Mouse (Mus musculus) embryonic facial prominence, embryonic 12.5 days (tissue): ENCODE data around the gene Tmem252. TPM values are rescaled to one million over a fixed set of nuclear protein-coding genes. Genes with fewer than 3 reads are reported as not detected.
A peak's percentile ranks its signal among the peaks of the same experiment; 100 is the strongest.

Source experiments
- ATAC-seq: fragments of 200-750 bp; cut with Nextera tagmentation; 2 replicates; pipeline ENCODE4 v1.8.0; 2017; ENCODE audit not compliant: insufficient number of reproducible peaks, insufficient read depth, low FRiP score, low TSS enrichment
- H3K27ac ChIP-seq: fragments of 300-500 bp; sonication (generic); 2 replicates; pipeline ENCODE4 v1.5.1; 2016; ENCODE audit warnings: mild to moderate bottlenecking
- H3K27me3 ChIP-seq: fragments of 300-500 bp; sonication (generic); 2 replicates; pipeline ENCODE4 v1.6.1; 2016; ENCODE audit warnings: mild to moderate bottlenecking, moderate library complexity
- H3K36me3 ChIP-seq: fragments of 300-500 bp; sonication (generic); 2 replicates; pipeline ENCODE4 v1.6.1; 2016; ENCODE audit warnings: mild to moderate bottlenecking
- H3K4me1 ChIP-seq: fragments of 300-500 bp; sonication (generic); 2 replicates; pipeline ENCODE4 v1.6.1; 2016
- H3K4me2 ChIP-seq: fragments of 300-500 bp; sonication (generic); replicated peaks from 2 replicates; pipeline ENCODE4 v1.6.1; 2016; ENCODE audit warnings: mild to moderate bottlenecking, moderate library complexity
- H3K4me3 ChIP-seq: fragments of 300-500 bp; sonication (generic); 2 replicates; pipeline ENCODE4 v1.5.1; 2016; ENCODE audit warnings: mild to moderate bottlenecking
- H3K9ac ChIP-seq: fragments of 300-500 bp; sonication (generic); 2 replicates; pipeline ENCODE4 v1.6.1; 2016; ENCODE audit warnings: mild to moderate bottlenecking, moderate library complexity
- H3K9me3 ChIP-seq: fragments of 300-500 bp; sonication (generic); 2 replicates; pipeline ENCODE4 v1.6.1; 2016; ENCODE audit warnings: mild to moderate bottlenecking, moderate library complexity
- WGBS: fragments of 180-500 bp; shearing (Covaris S2); methylation state at CpG from one replicate; pipeline ENCODE4 v1.1.7; 2016; 5-methylcytosine and 5-hydroxymethylcytosine counted together
- polyA plus RNA-seq: library from polyadenylated mRNA; unstranded; fragments of >200 nt; fragmentation: Nextera tagmentation; extraction: Ambion mirVana; gene quantifications from 2 replicates; pipeline ENCODE4 v1.2.1, GENCODE M21; 2016

Tmem252 gene
- polyA plus RNA-seq, 1 experiment from 2014 or later = 2.4 TPM

DNA sequence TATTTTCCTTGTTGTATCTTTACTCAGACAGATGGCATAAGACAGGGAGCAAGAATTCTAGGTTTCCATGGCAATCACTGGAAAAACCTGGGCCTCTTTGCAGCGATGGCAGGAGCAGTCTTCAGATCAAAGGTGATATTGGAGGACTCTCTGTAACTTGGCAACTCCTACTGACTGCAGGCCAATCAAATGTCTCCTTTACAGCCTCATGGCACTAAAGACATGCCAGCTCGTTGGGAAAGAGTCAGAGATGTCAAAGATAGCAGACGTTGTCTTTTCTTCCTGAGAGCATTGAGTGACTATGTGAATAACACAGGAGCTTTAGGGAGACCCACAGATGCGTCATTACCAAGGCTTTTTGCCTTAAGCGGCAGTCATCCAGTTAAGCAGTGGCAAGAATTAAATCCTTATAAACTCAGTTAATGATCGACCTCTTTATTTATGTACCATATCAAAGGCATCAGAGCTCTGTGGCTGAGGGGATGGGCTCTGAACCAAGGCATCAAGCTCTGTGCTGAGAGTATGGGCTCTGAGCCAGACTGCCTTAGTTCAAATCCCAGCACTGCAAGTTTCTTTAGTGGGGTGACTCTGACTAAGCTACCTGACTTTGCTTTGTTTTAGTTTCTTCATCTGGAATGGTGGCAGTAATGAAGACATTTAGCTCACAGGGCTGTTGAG lies 21.3 kb upstream of the Tmem252 start:
- Histone ChIP-seq H3K4me2 (no peak overlapping the region), H3K27me3 (no peaks in the 10 kb centered on the region), H3K9ac (no peak overlapping the region), H3K36me3 (no peaks in the 10 kb centered on the region), H3K4me1 (peaks cover 3% of the 10 kb centered on the region; the same call in 1 of the 2 replicates), H3K9me3 (no peaks in the 10 kb centered on the region), H3K27ac (no peak overlapping the region), H3K4me3 (no peak overlapping the region)
- ATAC-seq = no peak
- 53% methylated on average over 6 of the region's 6 CpGs for WGBS

DNA sequence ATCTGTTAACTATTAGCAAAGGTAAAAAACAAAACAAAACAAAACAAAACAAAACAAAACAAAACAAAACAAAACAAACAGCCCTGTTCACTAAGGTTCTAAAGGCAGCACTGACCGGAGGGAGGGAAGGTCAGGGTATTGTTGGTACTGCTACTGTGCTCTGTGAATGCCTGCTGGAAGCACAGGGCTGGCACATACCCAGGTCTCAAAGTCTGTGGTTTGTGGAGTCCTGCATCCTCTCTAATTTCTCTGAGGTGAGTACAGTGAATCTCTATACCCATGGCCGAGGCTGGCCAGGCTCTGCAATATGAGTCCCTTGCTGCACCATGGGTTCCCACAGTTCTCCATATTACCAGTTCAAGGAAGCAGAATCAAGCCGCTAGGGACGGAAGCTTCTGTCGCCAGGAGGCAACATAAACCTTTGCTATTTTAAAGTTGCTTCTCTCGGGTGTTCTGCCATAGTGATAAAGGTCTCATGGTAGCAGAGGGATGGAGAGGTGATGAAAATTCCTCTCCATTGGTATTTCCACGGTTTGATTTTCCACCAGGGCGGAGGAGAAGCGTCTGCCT lies 20.5 kb upstream of the Tmem252 start:
- no peak overlapping the region for H3K9ac ChIP-seq
- H3K4me3 ChIP-seq = no peak overlapping the region
- no peak for ATAC-seq
- no peak overlapping the region for H3K4me2 ChIP-seq
- no peaks in the 10 kb centered on the region for H3K9me3 ChIP-seq
- peaks cover 3% of the 10 kb centered on the region; the same call in 1 of the 2 replicates for H3K4me1 ChIP-seq
- no peak overlapping the region for H3K27ac ChIP-seq
- no peaks in the 10 kb centered on the region for H3K36me3 ChIP-seq
- 64% methylated on average over 9 of the region's 9 CpGs for WGBS
- H3K27me3 ChIP-seq = no peaks in the 10 kb centered on the region

DNA sequence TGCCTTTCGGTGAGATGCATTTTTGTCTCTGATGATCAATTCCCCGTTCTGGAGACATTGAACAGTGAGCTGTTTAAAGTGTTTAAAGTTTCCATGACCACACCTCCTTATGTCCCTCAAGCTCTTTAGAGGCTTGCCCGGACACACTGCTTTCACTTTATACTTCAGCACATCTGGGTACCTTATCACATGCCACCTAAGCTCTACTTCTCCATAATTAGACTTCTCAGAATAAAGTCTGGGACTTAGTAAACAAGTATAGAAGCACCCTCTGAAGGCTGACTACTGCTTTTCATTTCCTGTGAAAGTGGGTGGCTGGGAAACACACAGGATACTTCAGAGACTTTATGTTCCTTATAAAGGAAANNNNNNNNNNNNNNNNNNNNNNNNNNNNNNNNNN lies 16.8 kb upstream of the Tmem252 start:
- no peak for ATAC-seq
- Histone ChIP-seq H3K9me3 (no peaks in the 10 kb centered on the region), H3K4me3 (no peak overlapping the region), H3K27ac (no peak overlapping the region), H3K4me2 (no peak overlapping the region), H3K36me3 (no peaks in the 10 kb centered on the region), H3K27me3 (no peaks in the 10 kb centered on the region), H3K9ac (no peak overlapping the region), H3K4me1 (peaks cover 3% of the 10 kb centered on the region; the same call in 1 of the 2 replicates)
- WGBS = 76% methylated on average over 3 of the region's 3 CpGs

GRCm38 (mm10) chr19:24662346-24662745 lies 11.5 kb upstream of the Tmem252 start:
- no peaks in the 10 kb centered on the region for H3K36me3 ChIP-seq
- no peaks in the 10 kb centered on the region for H3K4me1 ChIP-seq
- no peaks in the 10 kb centered on the region for H3K27me3 ChIP-seq
- WGBS = 88% methylated on average over 2 of the region's 2 CpGs
- no peaks in the 10 kb centered on the region for H3K9me3 ChIP-seq
- H3K9ac ChIP-seq = no peak overlapping the region
- no peak for ATAC-seq
- H3K4me2 ChIP-seq = no peak overlapping the region
- H3K27ac ChIP-seq = no peak overlapping the region
- H3K4me3 ChIP-seq = no peak overlapping the region

GRCm38 (mm10) chr19:24665771-24666170 lies 8.0 kb upstream of the Tmem252 start:
- H3K4me3 ChIP-seq = no peak overlapping the region
- H3K27me3 ChIP-seq = no peaks in the 10 kb centered on the region

DNA sequence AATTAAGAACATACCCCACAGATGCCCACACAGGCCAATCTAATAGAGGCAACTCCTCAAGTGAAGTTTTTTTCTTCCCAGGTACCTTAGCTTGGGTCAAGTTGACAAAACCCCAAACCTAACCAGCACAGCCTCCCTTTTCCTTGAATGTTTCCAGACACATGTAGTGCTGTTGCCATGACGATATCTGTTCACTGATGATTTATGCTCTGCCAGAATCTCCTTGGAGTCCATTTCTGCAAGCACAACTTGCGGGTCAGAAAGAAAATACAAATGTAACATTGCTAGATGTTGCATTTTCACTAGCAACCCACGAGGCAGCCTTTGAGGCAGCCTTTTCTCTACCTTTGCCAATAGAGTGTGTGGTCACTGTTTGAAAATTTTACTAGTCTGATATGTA lies 6.3 kb upstream of the Tmem252 start:
- no peak overlapping the region for H3K4me3 ChIP-seq
- WGBS = 81% methylated on average over 3 of the region's 3 CpGs
- peaks cover 7% of the 10 kb centered on the region; the same call in 1 of the 2 replicates for H3K4me1 ChIP-seq
- no peaks in the 10 kb centered on the region for H3K27me3 ChIP-seq
- H3K27ac ChIP-seq = no peak overlapping the region
- no peaks in the 10 kb centered on the region for H3K36me3 ChIP-seq
- no peak overlapping the region for H3K9ac ChIP-seq
- no peaks in the 10 kb centered on the region for H3K9me3 ChIP-seq
- ATAC-seq = no peak
- H3K4me2 ChIP-seq = no peak overlapping the region

More at GRCm38 (mm10) chr19:24665771-24666170, 8.0 kb upstream of the Tmem252 start:
- Histone ChIP-seq H3K27ac (no peak overlapping the region), H3K9me3 (no peaks in the 10 kb centered on the region), H3K4me2 (no peak overlapping the region), H3K36me3 (no peaks in the 10 kb centered on the region), H3K9ac (no peak overlapping the region), H3K4me1 (no peaks in the 10 kb centered on the region)
- WGBS = 80% methylated on average over 11 of the region's 11 CpGs
- no peak for ATAC-seq

- Histone ChIP-seq H3K4me3 (no peak overlapping the region), H3K27me3 (no peaks in the 10 kb centered on the region), H3K9me3 (no peaks in the 10 kb centered on the region), H3K27ac (peak overlapping the region; percentile 41; the same call in 1 of the 2 replicates), H3K36me3 (no peaks in the 10 kb centered on the region), H3K4me1 (peaks cover 7% of the 10 kb centered on the region; the same call in 1 of the 2 replicates), H3K9ac (no peak overlapping the region), H3K4me2 (no peak overlapping the region)
- WGBS = 20% methylated on average over 3 of the region's 3 CpGs
- ATAC-seq = no peak
Observed at GRCm38 (mm10) chr19:24671571-24671970, 2.2 kb upstream of the Tmem252 start.

- ATAC-seq = no peak
- H3K9me3 ChIP-seq = no peaks in the 10 kb centered on the region
- H3K4me1 ChIP-seq = peaks cover 7% of the 10 kb centered on the region; the same call in 1 of the 2 replicates
- H3K36me3 ChIP-seq = no peaks in the 10 kb centered on the region
- no peak overlapping the region for H3K9ac ChIP-seq
- H3K27me3 ChIP-seq = no peaks in the 10 kb centered on the region
- WGBS = 68% methylated on average over 10 of the region's 10 CpGs
- H3K4me3 ChIP-seq = no peak overlapping the region
- no peak overlapping the region for H3K27ac ChIP-seq
- no peak overlapping the region for H3K4me2 ChIP-seq
Observed at GRCm38 (mm10) chr19:24672366-24672960, 1.3 kb upstream of the Tmem252 start.

- no peaks in the 10 kb centered on the region for H3K27me3 ChIP-seq
- H3K36me3 ChIP-seq = no peaks in the 10 kb centered on the region
- no peak overlapping the region for H3K27ac ChIP-seq
- H3K4me1 ChIP-seq = peaks cover 7% of the 10 kb centered on the region; the same call in 1 of the 2 replicates
- H3K9me3 ChIP-seq = no peaks in the 10 kb centered on the region
- WGBS = 84% methylated on average over 10 of the region's 10 CpGs
- no peak overlapping the region for H3K9ac ChIP-seq
- H3K4me2 ChIP-seq = no peak overlapping the region
- H3K4me3 ChIP-seq = no peak overlapping the region
- ATAC-seq = no peak
Observed at GRCm38 (mm10) chr19:24673331-24673730, 477 bp upstream of the Tmem252 start.

DNA sequence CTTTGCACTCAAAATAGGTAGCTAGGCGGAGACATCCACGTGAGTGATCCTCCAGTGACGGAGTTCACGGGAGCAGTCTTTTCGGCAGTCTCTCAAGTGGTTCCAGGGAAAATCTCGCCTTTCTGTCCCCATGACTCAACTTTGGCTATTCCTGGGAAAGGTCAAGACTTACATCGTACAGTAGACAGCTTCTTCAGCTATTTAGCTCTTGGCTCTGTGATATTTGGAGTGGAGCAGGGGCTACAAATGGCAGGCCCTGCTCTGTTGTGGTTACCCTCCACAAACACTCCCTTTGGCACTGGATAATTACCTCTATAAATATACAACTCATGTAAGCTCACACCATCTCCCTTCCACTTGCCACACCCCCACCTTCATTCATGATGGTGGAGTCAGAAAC lies 2.6 kb downstream of the Tmem252 start:
- WGBS = 82% methylated on average over 7 of the region's 7 CpGs
- Histone ChIP-seq H3K9me3 (no peaks in the 10 kb centered on the region), H3K36me3 (no peaks in the 10 kb centered on the region), H3K4me2 (no peak overlapping the region), H3K4me3 (no peak overlapping the region), H3K27me3 (no peaks in the 10 kb centered on the region), H3K4me1 (peaks cover 5% of the 10 kb centered on the region; the same call in 1 of the 2 replicates), H3K9ac (no peak overlapping the region), H3K27ac (no peak overlapping the region)
- no peak for ATAC-seq

DNA sequence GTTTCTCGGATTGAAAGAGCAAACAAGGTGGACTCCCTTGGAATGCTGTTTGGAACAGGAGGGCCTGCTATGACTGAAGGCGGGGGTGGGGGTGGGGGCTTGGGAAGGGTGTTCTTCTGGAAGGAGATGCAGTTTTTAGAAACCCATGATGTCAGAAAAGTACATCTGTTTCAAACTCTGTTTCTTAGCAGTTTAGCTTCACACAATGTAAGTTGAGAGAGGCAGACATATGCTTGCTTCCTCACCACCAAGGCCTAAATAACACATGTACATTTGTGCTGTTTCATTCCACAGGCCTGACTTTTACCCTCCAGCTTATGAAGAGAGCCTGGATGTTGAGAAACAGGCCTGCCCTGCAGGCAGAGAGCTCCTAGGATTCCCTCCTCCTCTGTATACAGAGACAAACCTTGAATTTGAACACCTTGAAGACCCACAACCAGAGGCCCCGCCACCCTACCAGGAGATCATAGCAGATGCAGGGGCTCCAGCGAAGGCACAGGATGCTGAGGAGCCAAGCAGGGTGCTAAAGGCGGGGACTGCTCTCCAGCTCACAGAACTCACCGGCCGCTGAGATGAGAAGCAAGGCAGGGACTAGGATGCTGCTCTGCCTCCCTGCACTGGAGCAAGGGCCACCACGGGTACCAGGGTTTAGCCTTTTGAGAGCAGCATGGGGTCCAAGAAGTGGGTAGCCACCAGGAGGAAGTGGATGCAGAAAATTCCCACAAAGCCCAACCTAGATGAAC lies 3.6 kb downstream of the Tmem252 start:
- no peaks in the 10 kb centered on the region for H3K9me3 ChIP-seq
- no peaks in the 10 kb centered on the region for H3K36me3 ChIP-seq
- no peaks in the 10 kb centered on the region for H3K27me3 ChIP-seq
- no peak overlapping the region for H3K27ac ChIP-seq
- H3K9ac ChIP-seq = no peak overlapping the region
- H3K4me1 ChIP-seq = no peaks in the 10 kb centered on the region
- WGBS = 66% methylated on average over 8 of the region's 8 CpGs
- no peak overlapping the region for H3K4me2 ChIP-seq
- no peak for ATAC-seq
- no peak overlapping the region for H3K4me3 ChIP-seq
